Mouse (Mus musculus) right cerebral cortex, adult 2 months (tissue): ENCODE measurements at regions not wholly inside any gene's neighbourhood (a gene's known extent, or its start where the extent isn't known, plus 50 kb on each side); places are given as distances from the start of the nearest gene placed in this dataset.
"Not testable (repeated sequence)": the region's sequence is repeated elsewhere in the genome, so short reads cannot be mapped to it uniquely, and the experiment has no call there.

ENCODE experiments used
- DNase-seq, 2 experiments: peaks; one replicate each; pipeline ENCODE4 v3.0.0; 2021 to 2022; ENCODE audit warnings: low spot score in 2 of 2

- no peak for DNase-seq
Observed at GRCm38 (mm10) chr10:37873925-37874324, 735.2 kb upstream of the Marcks start.

- DNase-seq, result peak in 1 of 2 experiments; percentile 6
Observed at GRCm38 (mm10) chr10:37861001-37861400, 722.3 kb upstream of the Marcks start.

GRCm38 (mm10) chr10:37849291-37849846 lies 710.6 kb upstream of the Marcks start:
- no peak for DNase-seq

GRCm38 (mm10) chr10:37842820-37843219 lies 704.1 kb upstream of the Marcks start:
- no peak for DNase-seq

GRCm38 (mm10) chr10:37841842-37842241 lies 703.1 kb upstream of the Marcks start:
- DNase-seq, result no peak

- no peak for DNase-seq
Observed at GRCm38 (mm10) chr10:37837721-37838120, 699.0 kb upstream of the Marcks start.

- DNase-seq, result no peak
Observed at GRCm38 (mm10) chr10:37813026-37813425, 674.3 kb upstream of the Marcks start.

GRCm38 (mm10) chr10:37812405-37812851 lies 673.7 kb upstream of the Marcks start:
- peak; percentile 9 to 25 for DNase-seq

GRCm38 (mm10) chr10:37811789-37812188 lies 673.1 kb upstream of the Marcks start:
- DNase-seq, result no peak

GRCm38 (mm10) chr10:37803225-37803805 lies 664.6 kb upstream of the Marcks start:
- no peak for DNase-seq

- no peak for DNase-seq
Observed at GRCm38 (mm10) chr10:37799397-37799796, 660.7 kb upstream of the Marcks start.

GRCm38 (mm10) chr10:37798285-37798684 lies 659.6 kb upstream of the Marcks start:
- DNase-seq, result no peak

- DNase-seq, result no peak
Observed at GRCm38 (mm10) chr10:37797701-37798100, 659.0 kb upstream of the Marcks start.

- no peak for DNase-seq
Observed at GRCm38 (mm10) chr10:37792878-37793277, 654.2 kb upstream of the Marcks start.

GRCm38 (mm10) chr10:37788049-37788448 lies 649.3 kb upstream of the Marcks start:
- no peak for DNase-seq

- DNase-seq, result no peak
Observed at GRCm38 (mm10) chr10:37779383-37780302, 640.9 kb upstream of the Marcks start.

GRCm38 (mm10) chr10:37760542-37761367 lies 622.0 kb upstream of the Marcks start:
- no peak for DNase-seq

GRCm38 (mm10) chr10:37741581-37741980 lies 602.9 kb upstream of the Marcks start:
- no peak for DNase-seq

- no peak for DNase-seq
Observed at GRCm38 (mm10) chr10:37739024-37739423, 600.3 kb upstream of the Marcks start.

GRCm38 (mm10) chr10:37725609-37726008 lies 586.9 kb upstream of the Marcks start:
- DNase-seq, result no peak

GRCm38 (mm10) chr10:37724994-37725393 lies 586.3 kb upstream of the Marcks start:
- DNase-seq, result not testable (repeated sequence)

- no peak for DNase-seq
Observed at GRCm38 (mm10) chr10:37720748-37721147, 582.0 kb upstream of the Marcks start.
